Mouse (Mus musculus): ENCODE results near the gene Dnajc13.

DNA sequence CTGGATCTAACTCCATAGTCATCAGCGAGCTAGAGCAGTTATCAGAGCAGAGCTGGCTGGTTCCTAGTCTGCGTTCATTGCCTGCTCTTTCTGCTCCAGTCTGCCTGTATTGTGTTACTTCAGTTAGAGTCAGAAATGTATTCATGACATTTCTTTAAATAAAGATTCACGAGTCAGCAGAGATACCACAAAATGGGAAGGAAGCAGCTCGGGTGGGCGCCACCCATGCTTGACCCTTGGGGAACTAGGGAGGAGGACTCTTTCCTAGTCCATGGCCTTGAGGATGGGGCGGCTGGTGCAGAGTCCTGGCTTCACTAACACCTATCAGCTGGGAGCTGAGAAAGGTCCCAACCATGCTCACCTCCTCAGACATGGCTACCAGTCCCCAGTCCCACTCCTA is 122.4 kb downstream of the Dnajc13 start:
- TF ChIP-seq CTCF (IDR thresholded peaks at IDR 0.05; ENCODE audit: insufficient read depth, low read depth, low read length) = no peak
- TF ChIP-seq POLR2A (IDR thresholded peaks at IDR 0.05; ENCODE audit: insufficient read depth, low read depth, low read length) = no peak
